Mouse (Mus musculus): ENCODE data around the gene Fga. TPM values are rescaled to one million over a fixed set of nuclear protein-coding genes. Genes with fewer than 3 reads are reported as not detected.

The Fga gene
- polyA plus RNA-seq, 1 experiment from 2014 or later = 0.30 TPM

GRCm38 (mm10) chr3:83054759-83055158 is 28.9 kb downstream of the Fga start:
- Histone ChIP-seq H3K9ac (ENCODE audit: low read depth, low read length) (no peak overlapping the region), H3K36me3 (ENCODE audit: control insufficient read depth, insufficient read depth, low read length) (peaks cover 23% of the 10 kb centered on the region), H3K4me3 (ENCODE audit: low read length) (peak overlapping the region; percentile 76), H3K9me3 (ENCODE audit: control insufficient read depth, low read length) (no peaks in the 10 kb centered on the region), H3K27me3 (ENCODE audit: control insufficient read depth, insufficient read depth, low read length) (no peaks in the 10 kb centered on the region), H3K4me1 (ENCODE audit: control insufficient read depth, insufficient read depth, low read length) (peaks cover 8% of the 10 kb centered on the region; the same call in 1 of the 2 replicates), H3K4me2 (replicated peaks; ENCODE audit: low read depth, low read length) (peak overlapping the region; percentile 24; the same call in 1 of the 2 replicates), H3K27ac (ENCODE audit: low read depth, low read length) (no peak overlapping the region)
- WGBS = 38% methylated on average over 13 of the region's 13 CpGs
- ATAC-seq (ENCODE audit: low FRiP score, low TSS enrichment) = no peak

- WGBS = under 1% methylated on average over 60 of the region's 61 CpGs
- peak; percentile 99 for ATAC-seq (ENCODE audit: low FRiP score, low TSS enrichment)
- H3K9ac ChIP-seq (ENCODE audit: low read depth, low read length) = peak within 1 kb of the TSS; percentile 82
Measured at GRCm38 (mm10) chr3:83055281-83056038, 29.6 kb downstream of the Fga start, which contains the start of gene Plrg1. Gene Plrg1 (plus strand): TSS chr3:83055522.

GRCm38 (mm10) chr3:83057046-83057445 is 31.2 kb downstream of the Fga start:
- WGBS = 100% methylated on average over 2 of the region's 2 CpGs
- peaks cover 8% of the 10 kb centered on the region; the same call in 1 of the 2 replicates for H3K4me1 ChIP-seq (ENCODE audit: control insufficient read depth, insufficient read depth, low read length)
- H3K9me3 ChIP-seq (ENCODE audit: control insufficient read depth, low read length) = no peaks in the 10 kb centered on the region
- no peak overlapping the region for H3K9ac ChIP-seq (ENCODE audit: low read depth, low read length)
- no peak overlapping the region for H3K27ac ChIP-seq (ENCODE audit: low read depth, low read length)
- no peak overlapping the region for H3K4me2 ChIP-seq (replicated peaks; ENCODE audit: low read depth, low read length)
- H3K4me3 ChIP-seq (ENCODE audit: low read length) = no peak overlapping the region
- peaks cover 46% of the 10 kb centered on the region for H3K36me3 ChIP-seq (ENCODE audit: control insufficient read depth, insufficient read depth, low read length)
- no peaks in the 10 kb centered on the region for H3K27me3 ChIP-seq (ENCODE audit: control insufficient read depth, insufficient read depth, low read length)
- ATAC-seq (ENCODE audit: low FRiP score, low TSS enrichment) = no peak

More at GRCm38 (mm10) chr3:83055281-83056038, 29.6 kb downstream of the Fga start, which contains the start of gene Plrg1:
- peaks cover 8% of the 10 kb centered on the region; the same call in 1 of the 2 replicates for H3K4me1 ChIP-seq (ENCODE audit: control insufficient read depth, insufficient read depth, low read length)
- no peaks in the 10 kb centered on the region for H3K27me3 ChIP-seq (ENCODE audit: control insufficient read depth, insufficient read depth, low read length)
- H3K4me2 ChIP-seq (replicated peaks; ENCODE audit: low read depth, low read length) = peak within 1 kb of the TSS; percentile 76
- H3K27ac ChIP-seq (ENCODE audit: low read depth, low read length) = peak within 1 kb of the TSS; percentile 39; the same call in 1 of the 2 replicates
- H3K4me3 ChIP-seq (ENCODE audit: low read length) = peak within 1 kb of the TSS; percentile 76
- peaks cover 30% of the 10 kb centered on the region for H3K36me3 ChIP-seq (ENCODE audit: control insufficient read depth, insufficient read depth, low read length)
- H3K9me3 ChIP-seq (ENCODE audit: control insufficient read depth, low read length) = no peaks in the 10 kb centered on the region

- Histone ChIP-seq H3K36me3 (ENCODE audit: control insufficient read depth, insufficient read depth, low read length) (peaks cover 81% of the 10 kb centered on the region), H3K9me3 (ENCODE audit: control insufficient read depth, low read length) (no peaks in the 10 kb centered on the region), H3K4me1 (ENCODE audit: control insufficient read depth, insufficient read depth, low read length) (no peaks in the 10 kb centered on the region), H3K27me3 (ENCODE audit: control insufficient read depth, insufficient read depth, low read length) (no peaks in the 10 kb centered on the region), H3K4me2 (replicated peaks; ENCODE audit: low read depth, low read length) (no peak overlapping the region), H3K4me3 (ENCODE audit: low read length) (no peak overlapping the region), H3K27ac (ENCODE audit: low read depth, low read length) (no peak overlapping the region), H3K9ac (ENCODE audit: low read depth, low read length) (no peak overlapping the region)
- no peak for ATAC-seq (ENCODE audit: low FRiP score, low TSS enrichment)
- 93% methylated on average over 9 of the region's 9 CpGs for WGBS
Measured at GRCm38 (mm10) chr3:83067920-83068319, 42.0 kb downstream of the Fga start.

- Histone ChIP-seq H3K4me2 (replicated peaks; ENCODE audit: low read depth, low read length) (no peak overlapping the region), H3K4me1 (ENCODE audit: control insufficient read depth, insufficient read depth, low read length) (no peaks in the 10 kb centered on the region), H3K9ac (ENCODE audit: low read depth, low read length) (no peak overlapping the region), H3K9me3 (ENCODE audit: control insufficient read depth, low read length) (no peaks in the 10 kb centered on the region), H3K36me3 (ENCODE audit: control insufficient read depth, insufficient read depth, low read length) (peaks cover 75% of the 10 kb centered on the region), H3K27me3 (ENCODE audit: control insufficient read depth, insufficient read depth, low read length) (no peaks in the 10 kb centered on the region), H3K27ac (ENCODE audit: low read depth, low read length) (no peak overlapping the region), H3K4me3 (ENCODE audit: low read length) (no peak overlapping the region)
- ATAC-seq (ENCODE audit: low FRiP score, low TSS enrichment) = no peak
- WGBS = 97% methylated on average over 13 of the region's 13 CpGs
Measured at GRCm38 (mm10) chr3:83068869-83069268, 43.0 kb downstream of the Fga start.

- H3K9me3 ChIP-seq (ENCODE audit: control insufficient read depth, low read length) = no peaks in the 10 kb centered on the region
- no peak overlapping the region for H3K9ac ChIP-seq (ENCODE audit: low read depth, low read length)
- H3K4me3 ChIP-seq (ENCODE audit: low read length) = no peak overlapping the region
- no peaks in the 10 kb centered on the region for H3K4me1 ChIP-seq (ENCODE audit: control insufficient read depth, insufficient read depth, low read length)
- no peak for ATAC-seq (ENCODE audit: low FRiP score, low TSS enrichment)
- peaks cover 71% of the 10 kb centered on the region for H3K36me3 ChIP-seq (ENCODE audit: control insufficient read depth, insufficient read depth, low read length)
- WGBS = 83% methylated on average over 4 of the region's 4 CpGs
- no peak overlapping the region for H3K27ac ChIP-seq (ENCODE audit: low read depth, low read length)
- no peak overlapping the region for H3K4me2 ChIP-seq (replicated peaks; ENCODE audit: low read depth, low read length)
- H3K27me3 ChIP-seq (ENCODE audit: control insufficient read depth, insufficient read depth, low read length) = no peaks in the 10 kb centered on the region
Measured at GRCm38 (mm10) chr3:83070231-83070630, 44.4 kb downstream of the Fga start.

GRCm38 (mm10) chr3:83076563-83076962 is 50.7 kb downstream of the Fga start:
- Histone ChIP-seq H3K27ac (ENCODE audit: low read depth, low read length) (no peak overlapping the region), H3K36me3 (ENCODE audit: control insufficient read depth, insufficient read depth, low read length) (peaks cover 14% of the 10 kb centered on the region), H3K9ac (ENCODE audit: low read depth, low read length) (no peak overlapping the region), H3K4me3 (ENCODE audit: low read length) (no peak overlapping the region), H3K27me3 (ENCODE audit: control insufficient read depth, insufficient read depth, low read length) (no peaks in the 10 kb centered on the region), H3K4me2 (replicated peaks; ENCODE audit: low read depth, low read length) (no peak overlapping the region), H3K9me3 (ENCODE audit: control insufficient read depth, low read length) (no peaks in the 10 kb centered on the region), H3K4me1 (ENCODE audit: control insufficient read depth, insufficient read depth, low read length) (no peaks in the 10 kb centered on the region)
- no peak for ATAC-seq (ENCODE audit: low FRiP score, low TSS enrichment)
- 12% methylated on average over 3 of the region's 3 CpGs for WGBS

- Histone ChIP-seq H3K4me3 (ENCODE audit: low read length) (peak overlapping the region; percentile 34), H3K27me3 (ENCODE audit: control insufficient read depth, insufficient read depth, low read length) (no peaks in the 10 kb centered on the region), H3K4me2 (replicated peaks; ENCODE audit: low read depth, low read length) (peak overlapping the region; percentile 63), H3K36me3 (ENCODE audit: control insufficient read depth, insufficient read depth, low read length) (no peaks in the 10 kb centered on the region), H3K27ac (ENCODE audit: low read depth, low read length) (no peak overlapping the region), H3K9me3 (ENCODE audit: control insufficient read depth, low read length) (no peaks in the 10 kb centered on the region), H3K9ac (ENCODE audit: low read depth, low read length) (no peak overlapping the region), H3K4me1 (ENCODE audit: control insufficient read depth, insufficient read depth, low read length) (no peaks in the 10 kb centered on the region)
- WGBS = 1% methylated on average over 11 of the region's 11 CpGs
- ATAC-seq (ENCODE audit: low FRiP score, low TSS enrichment) = peak; percentile 88
Measured at GRCm38 (mm10) chr3:83080567-83081055, 54.7 kb downstream of the Fga start.

Data from kidney, embryonic 14.5 days (tissue).